Mouse (Mus musculus) lung, adult 2 months (tissue): ENCODE measurements around the gene Cysltr1.

Source experiments
- CTCF ChIP-seq: fragments of 200-500 bp; IDR thresholded peaks from 2 replicates; pipeline ENCODE4 v1.5.1; 2011; ENCODE audit warnings: mild to moderate bottlenecking, low read length, control low read depth; ENCODE audit not compliant: insufficient read depth
- POLR2A ChIP-seq: fragments of 200-500 bp; IDR thresholded peaks from 2 replicates; pipeline ENCODE4 v1.6.1; 2011; ENCODE audit warnings: low read depth, mild to moderate bottlenecking, control low read depth, low read length, borderline replicate concordance; ENCODE audit errors: extremely low read depth

DNA sequence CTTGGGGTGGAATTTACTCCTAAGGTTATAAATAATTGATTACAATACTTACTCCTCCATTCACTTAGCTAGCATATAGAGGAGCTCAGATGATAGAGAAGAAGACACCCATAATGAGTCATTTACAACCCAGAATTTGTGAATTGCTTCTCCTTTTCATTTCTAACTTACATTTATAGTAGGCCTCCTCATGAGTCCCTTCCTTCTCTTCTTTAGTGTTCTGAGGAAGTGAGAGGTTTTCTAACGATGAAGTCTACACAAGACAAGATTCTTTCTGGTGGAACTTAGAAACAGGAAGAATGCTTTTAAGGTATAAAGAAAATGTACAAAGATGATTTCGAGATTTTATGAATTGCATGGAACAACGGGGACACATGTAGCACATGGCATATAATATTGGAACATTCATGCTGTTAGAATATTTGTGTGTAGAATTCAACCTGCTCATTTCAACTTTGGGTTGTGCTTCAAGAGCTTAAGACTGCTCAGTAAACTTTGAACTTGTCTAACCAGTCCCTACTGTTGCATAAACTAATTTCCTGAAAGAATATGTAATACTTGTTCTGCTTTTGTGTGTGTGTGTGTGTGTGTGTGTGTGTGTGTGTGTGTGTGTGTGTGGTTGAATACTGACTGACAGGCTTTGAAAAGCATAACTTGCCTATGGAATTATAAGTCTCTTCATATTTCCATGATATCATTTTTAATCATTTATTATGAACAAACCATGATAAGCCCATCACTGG lies 31.5 kb upstream of the Cysltr1 start:
- TF ChIP-seq POLR2A, result no peak
- no peak for TF ChIP-seq CTCF
